Mouse (Mus musculus) spleen, adult 2 months (tissue): ENCODE measurements at regions not wholly inside any gene's neighbourhood (a gene's known extent, or its start where the extent isn't known, plus 50 kb on each side); places are given as distances from the start of the nearest gene placed in this dataset.
A peak's percentile ranks its signal among the peaks of the same experiment; 100 is the strongest.

ENCODE experiments used
- DNase-seq, 2 experiments: peaks; one replicate each; pipeline versions ENCODE4 v3.0.0 to v3.0.0-alpha.2; 2012 to 2021; ENCODE audit warnings: low spot score in 2 of 2, low read depth in 1 of 2
- H3K27ac ChIP-seq: fragments of 200-500 bp; 2 replicates; pipeline ENCODE4 v1.5.1; 2012; ENCODE audit warnings: low read length, inconsistent platforms; ENCODE audit not compliant: insufficient read depth
- H3K27me3 ChIP-seq: fragments of 200-500 bp; 2 replicates; pipeline ENCODE4 v1.6.1; 2012; ENCODE audit warnings: mild to moderate bottlenecking, moderate library complexity, low read length, inconsistent platforms; ENCODE audit not compliant: control insufficient read depth, insufficient read depth
- H3K36me3 ChIP-seq: fragments of 200-500 bp; 2 replicates; pipeline ENCODE4 v1.6.1; 2012; ENCODE audit warnings: mild to moderate bottlenecking, low read length, inconsistent platforms; ENCODE audit not compliant: control insufficient read depth, insufficient read depth
- H3K4me1 ChIP-seq: fragments of 200-500 bp; 2 replicates; pipeline ENCODE4 v1.6.1; 2011; ENCODE audit warnings: inconsistent platforms; ENCODE audit not compliant: control insufficient read depth, insufficient read depth, insufficient read length
- H3K4me3 ChIP-seq: fragments of 200-500 bp; 2 replicates; pipeline ENCODE4 v1.5.1; 2011; ENCODE audit warnings: mild to moderate bottlenecking, inconsistent platforms; ENCODE audit not compliant: insufficient read depth, insufficient read length; ENCODE audit errors: extremely low read depth
- CTCF ChIP-seq: fragments of 200-500 bp; IDR thresholded peaks from 2 replicates; pipeline ENCODE4 v1.5.1; 2011; ENCODE audit warnings: mild to moderate bottlenecking, inconsistent platforms; ENCODE audit not compliant: insufficient read depth, insufficient read length, insufficient replicate concordance; ENCODE audit errors: extremely low read depth
- POLR2A ChIP-seq: fragments of 200-500 bp; IDR thresholded peaks from 2 replicates; pipeline ENCODE4 v1.6.1; 2011; ENCODE audit warnings: low read depth, low read length, inconsistent platforms
- WGBS: fragments of 180-500 bp; shearing (Covaris S2); methylation state at CpG from one replicate; pipeline ENCODE4 v1.1.7; 2018; 5-methylcytosine and 5-hydroxymethylcytosine counted together

DNA sequence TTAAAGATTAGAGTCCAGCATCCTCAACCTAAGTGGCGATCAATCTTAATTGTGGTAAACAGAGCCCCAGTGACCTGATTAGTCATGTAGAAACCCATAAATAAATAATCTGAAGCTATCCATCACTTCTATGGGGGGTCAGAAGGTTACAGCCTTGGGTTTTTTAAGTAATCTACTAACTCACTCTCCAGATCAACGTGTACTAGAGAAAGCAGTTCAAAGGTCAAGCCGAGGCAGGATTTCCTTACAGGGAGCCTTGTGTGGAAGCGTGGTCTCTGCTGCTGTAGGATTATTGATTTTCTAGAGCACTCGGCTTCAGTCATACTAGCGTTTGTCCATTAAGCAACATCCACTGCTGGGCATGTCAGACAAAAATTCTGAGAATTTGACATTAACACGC lies 127.1 kb downstream of the Psat1 start:
- no peak overlapping the region for H3K4me3 ChIP-seq
- TF ChIP-seq CTCF: no peak
- no peak for TF ChIP-seq POLR2A
- DNase-seq: no peak
- peaks cover 11% of the 10 kb centered on the region for H3K4me1 ChIP-seq
- WGBS: 88% methylated on average over 7 of the region's 7 CpGs
- H3K27ac ChIP-seq: no peak overlapping the region
- H3K27me3 ChIP-seq: no peaks in the 10 kb centered on the region
- no peaks in the 10 kb centered on the region for H3K36me3 ChIP-seq

- Histone ChIP-seq H3K27me3 (no peaks in the 10 kb centered on the region), H3K27ac (no peak overlapping the region; the same call in 1 of the 2 replicates), H3K36me3 (no peaks in the 10 kb centered on the region), H3K4me3 (no peak overlapping the region), H3K4me1 (peaks cover 2% of the 10 kb centered on the region; the same call in 1 of the 2 replicates)
- no peak for TF ChIP-seq POLR2A
- no peak for TF ChIP-seq CTCF
- no peak for DNase-seq
- WGBS: 7% methylated on average over 6 of the region's 6 CpGs
These were observed 132.0 kb downstream of the Psat1 start for GRCm38 (mm10) chr19:15815166-15815565.

DNA sequence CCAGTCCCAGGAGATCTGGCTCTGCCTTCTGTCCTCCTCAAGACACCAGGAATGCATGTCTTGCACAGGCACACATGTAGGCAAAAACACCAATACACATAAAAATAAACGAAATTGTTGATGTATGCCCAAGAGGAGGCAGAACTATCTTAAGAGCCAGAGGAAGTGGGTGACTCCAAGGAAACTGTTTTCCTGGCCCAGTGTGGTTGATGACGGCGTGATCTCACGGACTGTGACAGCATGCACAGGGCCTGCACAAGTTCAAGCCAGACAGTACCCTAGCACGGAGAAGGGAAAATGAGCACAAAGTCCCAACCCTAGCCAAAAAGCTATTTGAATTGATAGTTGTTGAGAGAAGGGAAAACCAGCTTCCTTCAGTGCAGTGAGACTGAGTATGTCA lies 138.1 kb downstream of the Psat1 start:
- 63% methylated on average over 5 of the region's 5 CpGs for WGBS
- DNase-seq: no peak
- Histone ChIP-seq H3K4me1 (no peaks in the 10 kb centered on the region), H3K27me3 (no peaks in the 10 kb centered on the region), H3K27ac (no peak overlapping the region), H3K4me3 (no peak overlapping the region), H3K36me3 (no peaks in the 10 kb centered on the region)
- TF ChIP-seq POLR2A (no peak), CTCF (no peak)

GRCm38 (mm10) chr19:15807681-15808080 lies 139.5 kb downstream of the Psat1 start:
- Histone ChIP-seq H3K4me3 (no peak overlapping the region), H3K4me1 (no peaks in the 10 kb centered on the region), H3K27me3 (no peaks in the 10 kb centered on the region), H3K27ac (no peak overlapping the region), H3K36me3 (no peaks in the 10 kb centered on the region)
- TF ChIP-seq CTCF: no peak
- TF ChIP-seq POLR2A: no peak
- no peak for DNase-seq
- WGBS: 92% methylated on average over 2 of the region's 2 CpGs

- H3K4me1 ChIP-seq: no peaks in the 10 kb centered on the region
- H3K27ac ChIP-seq: no peak overlapping the region
- TF ChIP-seq CTCF (no peak), POLR2A (no peak)
- no peaks in the 10 kb centered on the region for H3K27me3 ChIP-seq
- H3K4me3 ChIP-seq: no peak overlapping the region
- WGBS: 91% methylated on average over 8 of the region's 8 CpGs
- no peak for DNase-seq
- no peaks in the 10 kb centered on the region for H3K36me3 ChIP-seq
These were observed 143.8 kb downstream of the Psat1 start for GRCm38 (mm10) chr19:15803131-15803889.

GRCm38 (mm10) chr19:15802641-15803040 lies 144.5 kb downstream of the Psat1 start:
- Histone ChIP-seq H3K4me1 (no peaks in the 10 kb centered on the region), H3K36me3 (no peaks in the 10 kb centered on the region), H3K27me3 (no peaks in the 10 kb centered on the region), H3K4me3 (no peak overlapping the region), H3K27ac (no peak overlapping the region)
- TF ChIP-seq POLR2A: no peak
- no peak for TF ChIP-seq CTCF
- DNase-seq: no peak
- 87% methylated on average over 5 of the region's 5 CpGs for WGBS

GRCm38 (mm10) chr19:15801811-15802486 lies 145.2 kb downstream of the Psat1 start:
- Histone ChIP-seq H3K27ac (no peak overlapping the region), H3K4me1 (no peaks in the 10 kb centered on the region), H3K36me3 (no peaks in the 10 kb centered on the region), H3K27me3 (no peaks in the 10 kb centered on the region), H3K4me3 (peak overlapping the region; percentile 44)
- TF ChIP-seq CTCF: peak; percentile 49; the same call in 1 of the 2 replicates
- no peak for TF ChIP-seq POLR2A
- WGBS: under 1% methylated on average over 16 of the region's 17 CpGs
- DNase-seq: peak; percentile 56 to 71
